Mouse (Mus musculus) ES-E14 (cell line): ENCODE measurements around the gene Slc2a4. TPM values are rescaled to one million over a fixed set of nuclear protein-coding genes. Genes with fewer than 3 reads are reported as not detected.

Source experiments
- DNase-seq: peaks from one replicate; pipeline ENCODE4 v3.0.0-alpha.2; 2013; ENCODE audit warnings: low read depth, low spot score
- H3K27ac ChIP-seq: 2 replicates; pipeline ENCODE4 v1.5.1; 2012; ENCODE audit warnings: low read depth, mild to moderate bottlenecking, low read length, moderate library complexity, mixed read lengths; ENCODE audit not compliant: poor library complexity, insufficient read depth, severe bottlenecking
- H3K36me3 ChIP-seq: 2 replicates; pipeline ENCODE4 v1.6.1; 2012; ENCODE audit warnings: mild to moderate bottlenecking, low read length, moderate library complexity, mixed read lengths; ENCODE audit not compliant: control insufficient read depth, poor library complexity, insufficient read depth, severe bottlenecking
- H3K4me1 ChIP-seq, 2 experiments: fragments of 150-350 bp in 1 of 2; sonication (generic) in 1 of 2; 2 replicates each; pipeline ENCODE4 v1.6.1; 2012; ENCODE audit warnings: low read length in 2 of 2, mild to moderate bottlenecking in 1 of 2, mixed read lengths in 1 of 2; ENCODE audit not compliant: control insufficient read depth in 2 of 2, insufficient read depth in 2 of 2, poor library complexity in 1 of 2
- H3K4me3 ChIP-seq, 2 experiments: fragments of 150-350 bp in 1 of 2; sonication (generic) in 1 of 2; 2 replicates each; pipeline ENCODE4 v1.5.1; 2012; ENCODE audit warnings: low read length in 2 of 2, low read depth in 1 of 2, mild to moderate bottlenecking in 1 of 2, mixed read lengths in 1 of 2; ENCODE audit not compliant: insufficient read depth in 1 of 2, poor library complexity in 1 of 2, severe bottlenecking in 1 of 2
- H3K9ac ChIP-seq: 2 replicates; pipeline ENCODE4 v1.6.1; 2012; ENCODE audit warnings: low read depth, mild to moderate bottlenecking, low read length, mixed read lengths; ENCODE audit not compliant: poor library complexity, insufficient read depth, severe bottlenecking
- H3K9me3 ChIP-seq: fragments of 150-350 bp; sonication (generic); 2 replicates; pipeline ENCODE4 v1.6.1; 2012; ENCODE audit warnings: low read depth, mild to moderate bottlenecking, low read length; ENCODE audit not compliant: control insufficient read depth, insufficient read depth
- CHD2 ChIP-seq: IDR thresholded peaks from 2 replicates; pipeline ENCODE4 v1.6.1; 2014; ENCODE audit warnings: mild to moderate bottlenecking, low read depth, low read length, inconsistent platforms
- HCFC1 ChIP-seq: IDR thresholded peaks from 2 replicates; pipeline ENCODE4 v1.6.1; 2012; ENCODE audit warnings: low read length, inconsistent platforms, borderline replicate concordance; ENCODE audit not compliant: insufficient read depth
- MAFK ChIP-seq: IDR thresholded peaks from 2 replicates; pipeline ENCODE4 v1.6.1; 2014; ENCODE audit warnings: mild to moderate bottlenecking, low read depth, low read length, inconsistent platforms; ENCODE audit not compliant: insufficient read depth
- ZC3H11A ChIP-seq: IDR thresholded peaks from 2 replicates; pipeline ENCODE4 v1.6.1; 2012; ENCODE audit warnings: low read depth, mild to moderate bottlenecking, inconsistent platforms, low read length, borderline replicate concordance
- ZNF384 ChIP-seq: IDR thresholded peaks from 2 replicates; pipeline ENCODE4 v1.6.1; 2012; ENCODE audit warnings: low read depth, low read length, inconsistent platforms
- in situ Hi-C, 2 experiments: fragments of 600-800 bp; cut with MboI; formaldehyde crosslinking; loops; one replicate each; pipeline ENCODE4 v1.15.1; 2025; ENCODE audit warnings: low sequenced_read_pairs in 2 of 2, inconsistent platforms in 1 of 2; ENCODE audit not compliant: unreplicated experiment in 2 of 2
- total RNA-seq: library from RNA; depleted of rRNA; stranded (reverse); fragments of 300-350 nt; gene quantifications from 2 replicates; pipeline ENCODE4 v1.2.3, GENCODE M21; 2012

Gene Slc2a4
- total RNA-seq, 1 experiment: 2.6 TPM

- in situ Hi-C loops: no loop called here
- Histone ChIP-seq H3K4me1 (peaks cover 0 to 8% of the 10 kb centered on the region in 2 experiments; a peak in 1 of 4 replicates), H3K9me3 (no peaks in the 10 kb centered on the region), H3K4me3 (peak overlapping the region; percentile 72), H3K27ac (no peak overlapping the region), H3K36me3 (peaks cover 10% of the 10 kb centered on the region; the same call in 1 of the 2 replicates), H3K9ac (peak overlapping the region; percentile 81)
- TF ChIP-seq ZNF384 (no peak), MAFK (no peak), CHD2 (no peak), HCFC1 (no peak), ZC3H11A (no peak)
- DNase-seq: no peak
Measured at GRCm38 (mm10) chr11:69966860-69967517, 19.0 kb upstream of the Slc2a4 start.

GRCm38 (mm10) chr11:69966006-69966859 is 18.2 kb upstream of the Slc2a4 start:
- in situ Hi-C loops: no loop called here
- Histone ChIP-seq H3K27ac (no peak overlapping the region), H3K4me1 (peaks cover 0 to 8% of the 10 kb centered on the region in 2 experiments; a peak in 1 of 4 replicates), H3K36me3 (peaks cover 10% of the 10 kb centered on the region; the same call in 1 of the 2 replicates), H3K9ac (peak overlapping the region; percentile 81), H3K9me3 (no peaks in the 10 kb centered on the region), H3K4me3 (peak overlapping the region; percentile 72)
- TF ChIP-seq CHD2: no peak
- TF ChIP-seq HCFC1: 0 out of 2 replicates have a peak, but pooled peaks have one; percentile 12
- no peak for DNase-seq

- peak overlapping the region; percentile 72 for H3K4me3 ChIP-seq
- H3K27ac ChIP-seq: no peak overlapping the region
- no peak for DNase-seq
- H3K36me3 ChIP-seq: peaks cover 10% of the 10 kb centered on the region; the same call in 1 of the 2 replicates
- no peaks in the 10 kb centered on the region for H3K9me3 ChIP-seq
- TF ChIP-seq CHD2 (no peak), ZNF384 (no peak), MAFK (no peak), HCFC1 (peak; percentile 44; the same call in 1 of the 2 replicates), ZC3H11A (no peak)
- in situ Hi-C loops: no loop called here
- peak overlapping the region; percentile 81 for H3K9ac ChIP-seq
- H3K4me1 ChIP-seq: peaks cover 0 to 8% of the 10 kb centered on the region in 2 experiments; a peak in 1 of 4 replicates
Measured at GRCm38 (mm10) chr11:69965271-69966005, 17.4 kb upstream of the Slc2a4 start.

- TF ChIP-seq CHD2: no peak
- TF ChIP-seq HCFC1: no peak
- TF ChIP-seq ZNF384: no peak
- no peak for TF ChIP-seq ZC3H11A
- TF ChIP-seq MAFK: no peak
- H3K4me3 ChIP-seq: peak within 1 kb of the TSS; percentile 72
- no peak within 1 kb of the TSS for H3K27ac ChIP-seq
- in situ Hi-C loops: no loop called here
- no peak for DNase-seq
- H3K4me1 ChIP-seq: peaks cover 0 to 8% of the 10 kb centered on the region in 2 experiments; a peak in 1 of 4 replicates
- H3K9me3 ChIP-seq: no peaks in the 10 kb centered on the region
- H3K9ac ChIP-seq: peak within 1 kb of the TSS; percentile 49
- peaks cover 10% of the 10 kb centered on the region; the same call in 1 of the 2 replicates for H3K36me3 ChIP-seq
Measured at GRCm38 (mm10) chr11:69964650-69965270, 16.8 kb upstream of the Slc2a4 start, which contains the start of gene Cldn7. Cldn7 (plus strand) TSS chr11:69964779.
